Mouse (Mus musculus): ENCODE measurements at regions not wholly inside any gene's neighbourhood (a gene's known extent, or its start where the extent isn't known, plus 50 kb on each side); places are given as distances from the start of the nearest gene placed in this dataset.

DNA sequence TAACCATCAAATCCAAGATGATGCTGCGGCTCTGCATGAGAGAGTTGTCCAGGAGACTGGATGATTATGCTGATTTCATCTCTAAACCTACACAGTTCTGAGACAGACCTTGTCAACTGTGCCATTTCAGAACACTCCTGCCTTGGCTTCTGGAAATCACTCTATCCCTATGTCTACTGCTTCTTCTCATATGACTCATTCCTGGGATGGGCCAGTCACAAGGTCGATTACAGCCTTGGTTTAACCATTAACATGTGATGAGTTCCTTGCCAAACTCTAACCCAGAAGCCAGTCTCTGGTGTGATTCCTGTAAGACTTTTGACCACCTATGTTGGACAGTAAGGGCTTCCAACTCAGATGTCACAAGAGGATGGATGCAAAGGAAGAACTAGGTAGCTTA, 216.3 kb upstream of the Onecut1 start:
- no peak for ATAC-seq (replicated peaks; ENCODE audit: poor library complexity)

GRCm38 (mm10) chr9:74650036-74650435, 211.7 kb upstream of the Onecut1 start:
- ATAC-seq (replicated peaks; ENCODE audit: poor library complexity) = no peak

DNA sequence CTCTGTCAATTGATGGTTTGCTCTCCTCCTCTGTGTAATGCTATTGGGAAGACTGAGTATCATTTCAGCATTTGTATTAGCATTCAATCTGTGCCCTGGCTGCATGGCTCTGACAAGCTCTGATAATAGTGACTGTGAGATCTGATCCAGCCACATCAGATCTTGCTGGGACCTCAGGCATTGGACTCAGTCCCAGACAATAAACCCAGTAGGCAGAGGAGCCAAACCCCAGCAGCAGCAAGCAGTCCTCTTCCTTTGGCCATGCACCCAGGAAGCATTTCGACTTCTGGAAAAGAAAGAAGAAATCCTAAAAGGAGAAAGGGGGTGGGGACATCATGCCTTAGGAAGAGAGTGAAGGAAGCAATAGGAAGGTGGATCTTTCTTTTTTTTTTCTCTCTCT, 205.8 kb upstream of the Onecut1 start:
- no peak for ATAC-seq (replicated peaks; ENCODE audit: poor library complexity)

GRCm38 (mm10) chr9:74656392-74656791, 205.3 kb upstream of the Onecut1 start:
- ATAC-seq (replicated peaks; ENCODE audit: poor library complexity) = no peak

DNA sequence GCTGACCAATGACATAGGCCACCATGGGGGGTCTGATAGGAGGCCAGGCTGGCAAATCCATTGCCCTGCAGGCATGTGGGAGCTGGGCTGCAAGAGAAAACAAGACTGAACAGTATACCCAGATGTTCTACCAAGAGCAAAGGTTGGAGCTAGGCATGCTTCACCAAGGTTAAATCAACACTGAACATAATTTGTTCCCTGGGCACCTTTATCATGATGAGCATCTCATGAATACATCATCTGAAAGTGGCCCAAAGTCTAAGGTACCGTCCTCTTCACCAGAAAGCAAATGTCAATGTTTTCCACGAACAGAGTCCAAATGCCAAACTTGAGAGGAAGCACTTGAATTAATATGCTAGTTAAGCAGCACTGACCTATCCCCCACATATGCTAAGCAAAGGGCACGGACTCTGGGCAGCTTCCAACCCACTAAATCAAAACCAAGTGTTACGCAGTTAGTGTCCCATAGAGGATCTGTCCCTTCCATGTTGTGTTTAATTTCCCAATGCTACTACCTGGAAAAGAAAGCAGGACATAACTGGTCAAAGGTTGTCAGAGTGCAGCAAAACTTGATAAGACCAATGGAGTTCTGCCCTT, 190.3 kb upstream of the Onecut1 start:
- no peak for ATAC-seq (replicated peaks; ENCODE audit: poor library complexity)

- ATAC-seq (replicated peaks; ENCODE audit: poor library complexity) = no peak
These were observed 189.5 kb upstream of the Onecut1 start for GRCm38 (mm10) chr9:74672261-74672660.

- no peak for ATAC-seq (replicated peaks; ENCODE audit: poor library complexity)
These were observed 163.5 kb upstream of the Onecut1 start for GRCm38 (mm10) chr9:74698229-74698628.

- no peak for ATAC-seq (replicated peaks; ENCODE audit: poor library complexity)
These were observed 156.0 kb upstream of the Onecut1 start for GRCm38 (mm10) chr9:74705698-74706097.

- no peak for ATAC-seq (replicated peaks; ENCODE audit: poor library complexity)
These were observed 154.1 kb upstream of the Onecut1 start for GRCm38 (mm10) chr9:74707608-74708007.

- no peak for ATAC-seq (replicated peaks; ENCODE audit: poor library complexity)
These were observed 150.0 kb upstream of the Onecut1 start for GRCm38 (mm10) chr9:74711698-74712097.

DNA sequence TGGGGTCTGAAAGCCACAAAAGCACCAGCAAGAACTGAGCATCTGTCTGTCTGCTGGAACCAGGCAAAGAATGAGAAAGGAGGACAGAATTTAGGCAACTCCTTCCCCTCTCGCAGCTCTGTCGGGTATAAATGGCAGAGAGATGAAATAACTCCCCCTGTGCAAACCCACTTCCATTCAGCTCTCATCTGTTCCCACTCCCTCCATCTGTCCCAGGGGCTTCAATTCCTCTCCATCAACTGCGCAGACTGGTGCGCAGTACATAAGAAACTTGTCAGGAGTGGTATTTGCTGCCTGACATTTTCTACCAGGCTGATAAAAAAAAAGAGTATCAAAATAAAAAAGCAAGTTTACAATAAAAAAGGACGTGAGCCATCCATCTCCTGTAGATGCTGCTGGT, 129.3 kb upstream of the Onecut1 start:
- no peak for ATAC-seq (replicated peaks; ENCODE audit: poor library complexity)

DNA sequence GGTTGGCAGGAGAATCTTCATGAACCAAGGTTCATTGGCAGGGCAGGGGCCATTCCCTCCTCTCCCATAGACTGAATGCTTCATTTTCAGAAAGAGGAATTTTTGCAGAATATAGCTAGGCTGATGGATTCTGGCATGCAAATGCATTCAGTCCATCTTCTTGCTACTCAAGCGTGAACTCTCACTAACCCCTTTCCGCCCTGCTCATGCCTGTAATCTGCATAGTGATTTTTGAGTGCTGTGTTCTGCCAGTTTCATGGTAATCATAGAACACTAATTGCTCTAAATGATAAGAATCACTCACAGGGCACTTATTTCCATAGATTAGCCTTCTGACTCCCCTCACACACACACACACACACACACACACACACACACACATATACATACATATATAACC, 119.8 kb upstream of the Onecut1 start:
- ATAC-seq (replicated peaks; ENCODE audit: poor library complexity) = no peak

DNA sequence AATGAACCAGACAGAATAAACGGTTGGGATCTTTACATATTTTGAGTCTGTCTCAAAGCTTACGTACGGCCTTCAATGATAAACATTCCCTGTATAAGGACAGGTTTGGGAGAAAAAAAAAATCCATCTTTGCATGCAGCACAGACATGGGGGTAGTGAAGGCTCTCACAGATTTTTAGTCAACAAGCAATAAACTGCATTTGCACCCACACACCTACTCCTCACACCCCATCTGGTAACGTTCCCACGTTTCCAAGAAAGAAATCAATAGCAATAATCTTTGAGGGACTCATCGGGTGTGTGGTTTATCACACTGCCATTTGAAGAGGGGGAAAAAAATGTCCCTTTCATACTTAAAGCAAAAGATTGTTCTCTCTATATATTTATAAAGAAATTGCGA, 113.8 kb upstream of the Onecut1 start:
- ATAC-seq (replicated peaks; ENCODE audit: poor library complexity) = no peak

GRCm38 (mm10) chr9:74758025-74758424, 103.7 kb upstream of the Onecut1 start:
- no peak for ATAC-seq (replicated peaks; ENCODE audit: poor library complexity)

- ATAC-seq (replicated peaks; ENCODE audit: poor library complexity) = no peak
These were observed 102.8 kb upstream of the Onecut1 start for GRCm38 (mm10) chr9:74758876-74759275.

DNA sequence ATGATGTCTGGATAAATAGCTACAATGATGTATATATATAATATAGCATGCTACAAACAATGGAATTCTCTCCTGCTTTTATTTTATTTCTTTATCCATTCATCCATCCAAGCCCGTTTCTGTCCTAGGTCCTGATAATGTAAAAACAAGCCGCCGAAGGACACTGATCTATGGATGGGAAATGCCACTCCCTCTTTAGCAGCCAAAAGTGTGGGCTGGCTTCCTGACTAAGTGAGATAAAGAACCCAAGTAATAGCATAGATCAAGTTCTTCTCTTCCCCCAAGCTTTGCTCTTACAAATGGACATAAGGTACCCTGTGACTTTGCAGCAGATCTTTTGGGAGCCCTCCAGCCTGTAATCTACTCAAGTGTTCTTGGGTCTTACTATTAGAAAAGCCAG, 81.3 kb upstream of the Onecut1 start:
- ATAC-seq (replicated peaks; ENCODE audit: poor library complexity) = no peak

DNA sequence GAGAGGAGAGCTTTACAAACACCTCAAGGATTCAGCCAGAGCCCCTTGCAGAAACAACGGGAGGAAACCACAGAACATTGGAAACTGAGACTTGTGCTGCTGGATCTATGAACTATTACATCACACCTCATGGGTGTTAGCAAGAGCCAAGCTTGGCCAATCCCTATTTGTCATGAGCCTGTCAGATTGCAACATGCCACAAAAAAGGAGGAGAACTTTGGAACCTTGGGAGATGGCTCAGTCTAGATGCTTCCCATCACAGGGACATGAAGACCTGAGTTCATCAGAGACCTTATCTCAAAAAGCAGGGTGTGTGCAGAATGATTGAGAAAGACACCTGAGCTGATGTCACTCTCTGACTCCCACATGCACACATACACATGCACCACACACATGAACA, 68.3 kb upstream of the Onecut1 start:
- ATAC-seq (replicated peaks; ENCODE audit: poor library complexity) = no peak

DNA sequence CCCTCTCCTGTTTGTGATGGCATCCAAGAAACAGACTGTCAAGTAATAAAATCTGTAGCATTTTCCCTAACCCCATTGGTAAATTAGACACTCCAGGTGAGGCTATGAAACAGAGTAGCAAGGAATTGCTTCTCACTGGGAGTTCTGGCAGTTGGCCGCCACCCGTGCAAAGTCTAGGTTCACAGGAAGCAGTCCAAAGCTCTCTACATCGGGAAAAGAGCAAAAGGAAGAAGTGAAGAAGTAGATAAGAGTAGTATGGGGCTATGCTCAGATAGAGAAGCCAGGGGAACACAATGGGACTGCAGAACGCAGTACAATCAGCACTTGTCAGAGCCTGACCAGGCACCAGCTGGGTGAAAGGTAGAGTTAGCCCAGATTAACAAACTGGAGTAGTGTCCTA, 65.7 kb upstream of the Onecut1 start:
- ATAC-seq (replicated peaks; ENCODE audit: poor library complexity) = no peak

DNA sequence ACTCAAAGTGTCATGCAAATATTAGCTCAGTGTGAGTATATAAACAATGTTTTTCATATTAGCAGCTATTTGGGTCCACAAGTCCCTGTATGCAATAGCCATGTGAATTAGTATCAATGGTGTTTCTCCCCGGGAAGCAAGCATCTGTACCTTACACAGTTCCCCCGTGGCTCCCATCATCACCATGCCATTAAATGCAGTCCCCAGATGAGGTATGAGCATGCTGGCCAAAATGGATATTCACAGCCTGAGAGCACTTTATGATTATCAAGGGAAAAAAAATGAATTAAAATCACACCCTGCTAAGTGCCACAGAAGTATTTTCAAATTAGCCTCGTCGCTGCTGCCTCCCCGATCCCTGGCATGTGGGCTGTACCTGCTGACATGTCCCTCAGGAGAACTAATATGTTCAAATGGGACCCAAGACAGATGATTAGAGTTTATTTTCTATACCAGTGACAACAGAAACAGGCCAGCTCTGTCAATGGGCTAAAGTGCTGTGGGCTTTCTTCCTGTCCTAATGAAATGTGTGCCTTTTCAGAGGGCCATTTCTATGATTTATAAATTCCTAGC, 64.4 kb upstream of the Onecut1 start:
- ATAC-seq (replicated peaks; ENCODE audit: poor library complexity) = no peak

DNA sequence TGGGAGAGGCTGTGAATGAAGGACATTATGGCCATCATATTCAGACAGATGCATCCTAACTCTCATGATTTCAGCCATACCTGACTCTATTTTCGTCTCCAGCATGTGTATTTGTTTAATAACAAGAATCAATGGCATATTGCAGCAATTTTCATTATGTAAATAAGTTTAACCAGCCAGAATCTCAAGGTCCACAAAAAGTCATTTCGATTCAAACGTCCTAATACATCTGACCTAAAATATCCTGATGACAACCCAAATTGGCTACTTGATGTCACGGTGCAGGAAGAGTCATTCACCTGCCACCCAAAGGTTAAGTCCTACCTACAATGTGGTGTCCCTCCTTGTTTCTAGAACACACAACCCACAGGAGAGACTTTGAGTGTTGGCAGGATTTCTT, 60.6 kb upstream of the Onecut1 start:
- ATAC-seq (replicated peaks; ENCODE audit: poor library complexity) = no peak

DNA sequence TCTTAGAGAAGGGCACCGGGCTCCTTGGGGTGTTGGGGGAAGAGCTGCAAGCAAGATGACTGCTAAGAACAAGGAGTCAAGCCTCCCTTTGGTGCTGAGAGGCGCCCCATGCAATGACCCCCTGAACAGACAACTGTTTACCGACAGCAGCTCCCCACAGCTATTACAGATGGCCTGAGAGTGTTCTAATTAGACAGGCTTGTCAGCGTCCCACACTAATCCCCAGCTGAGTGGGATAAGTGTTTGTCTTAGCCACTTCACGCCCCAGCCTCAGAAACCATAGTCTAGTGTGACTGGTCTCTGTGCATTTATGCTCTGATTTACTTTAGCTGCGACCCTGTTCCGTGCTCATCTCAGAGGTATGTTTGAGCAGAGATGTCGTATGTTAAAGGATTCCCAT, 50.3 kb upstream of the Onecut1 start:
- no peak for ATAC-seq (replicated peaks; ENCODE audit: poor library complexity)
